Mouse (Mus musculus): ENCODE results near the gene Abhd16a.

The Abhd16a gene

DNA sequence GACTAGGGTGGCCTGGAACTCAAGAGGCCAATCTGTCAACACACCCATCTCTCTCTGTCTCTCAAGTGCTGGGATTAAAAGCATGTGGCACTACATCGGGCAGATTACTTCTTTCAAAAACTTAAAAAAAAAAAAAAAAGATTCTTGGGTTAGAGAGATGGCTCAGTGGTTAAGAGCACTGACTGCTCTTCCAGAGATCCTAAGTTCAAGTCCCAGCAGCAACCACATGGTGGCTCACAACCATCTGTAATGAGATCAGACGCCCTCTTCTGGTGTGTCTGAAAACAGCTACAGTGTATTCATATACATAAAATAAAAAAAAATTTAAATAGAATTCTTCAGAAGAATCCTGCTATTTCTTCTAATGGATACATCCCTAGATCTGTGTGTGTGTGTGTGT is 912 bp upstream of the Abhd16a start:
- no peak for DNase-seq

- DNase-seq, result peak; percentile 97
Observed at GRCm38 (mm10) chr17:35090166-35090932, 1.3 kb downstream of the Abhd16a start.

DNA sequence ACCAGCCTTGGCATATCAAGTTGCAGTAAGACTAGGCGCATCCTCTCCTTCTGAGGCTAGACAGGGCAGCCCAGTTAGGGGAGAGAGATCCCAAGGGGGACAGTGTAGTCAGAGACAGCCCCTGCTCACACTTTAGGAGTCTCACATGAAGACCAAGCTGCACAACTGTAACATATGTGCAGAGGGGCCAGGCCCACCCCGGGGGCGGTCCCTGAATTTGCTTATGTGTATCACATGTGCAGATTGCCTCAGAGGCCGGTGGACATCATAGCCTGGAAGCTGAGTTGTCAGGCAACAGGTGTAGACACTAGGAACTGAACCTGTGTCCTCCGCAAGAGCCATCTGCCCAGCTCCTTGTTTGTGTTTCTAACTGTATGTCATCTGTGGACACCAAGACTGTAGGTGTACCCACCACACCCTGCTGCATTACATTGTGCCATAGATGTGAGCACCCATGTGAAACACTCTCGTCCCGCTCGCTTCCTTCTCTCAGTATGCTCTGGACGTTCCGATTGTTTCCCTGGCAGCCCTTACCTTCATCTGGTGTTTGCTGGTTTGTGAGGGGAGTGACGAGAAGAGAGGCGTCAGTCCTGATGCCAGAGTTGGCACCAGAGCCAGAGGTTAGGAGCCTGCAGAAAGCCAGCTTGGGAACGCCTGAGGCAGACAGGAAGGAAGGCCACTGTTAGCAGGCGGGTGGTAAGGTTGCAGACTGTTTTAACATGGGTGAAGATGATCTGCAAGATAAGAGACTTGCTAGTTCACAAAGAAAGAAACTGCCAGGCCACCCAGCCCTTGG is 3.5 kb downstream of the Abhd16a start:
- DNase-seq, result no peak

DNA sequence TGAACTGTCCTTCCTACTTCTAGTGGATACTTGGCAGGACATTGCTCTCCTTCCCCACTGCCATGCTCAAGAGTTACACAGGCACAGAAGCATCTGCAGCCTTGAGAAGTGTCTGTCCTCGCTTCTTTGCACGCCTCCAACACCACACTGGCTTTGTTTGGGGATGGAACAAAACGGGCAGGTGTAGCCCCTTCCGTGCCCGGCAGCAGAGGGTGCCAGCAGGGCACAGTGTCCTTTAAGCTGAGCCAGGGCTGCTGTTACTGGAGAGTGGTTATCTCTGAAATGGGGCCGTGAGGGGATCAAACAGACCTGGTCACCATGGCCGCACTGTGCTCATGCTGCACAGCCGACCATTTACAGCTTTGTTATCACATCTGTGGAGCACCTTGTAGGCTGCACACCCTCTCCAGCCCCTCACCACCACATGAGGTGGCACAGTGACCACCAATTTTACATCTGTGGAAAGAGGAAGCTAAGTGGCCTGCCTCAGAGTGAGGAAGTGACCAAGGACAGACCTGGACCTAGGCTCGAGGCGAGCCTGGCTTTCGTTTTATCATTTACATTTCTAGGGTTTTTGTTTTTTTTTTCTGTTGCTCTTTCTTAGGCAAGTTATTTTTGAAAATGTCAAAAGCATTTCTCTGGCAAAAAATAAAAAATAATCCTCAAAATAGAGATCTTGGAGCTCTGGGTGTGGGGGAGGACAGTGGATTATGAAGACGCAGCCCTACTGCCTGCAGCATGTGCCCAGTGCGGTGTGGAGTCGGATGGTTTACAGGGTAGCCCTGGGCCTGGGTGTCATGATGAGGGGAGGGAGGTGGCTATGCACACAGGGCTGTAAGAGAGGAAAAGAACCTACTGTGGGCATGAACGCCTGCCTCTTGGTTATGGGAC is 5.7 kb downstream of the Abhd16a start:
- DNase-seq, result no peak

DNA sequence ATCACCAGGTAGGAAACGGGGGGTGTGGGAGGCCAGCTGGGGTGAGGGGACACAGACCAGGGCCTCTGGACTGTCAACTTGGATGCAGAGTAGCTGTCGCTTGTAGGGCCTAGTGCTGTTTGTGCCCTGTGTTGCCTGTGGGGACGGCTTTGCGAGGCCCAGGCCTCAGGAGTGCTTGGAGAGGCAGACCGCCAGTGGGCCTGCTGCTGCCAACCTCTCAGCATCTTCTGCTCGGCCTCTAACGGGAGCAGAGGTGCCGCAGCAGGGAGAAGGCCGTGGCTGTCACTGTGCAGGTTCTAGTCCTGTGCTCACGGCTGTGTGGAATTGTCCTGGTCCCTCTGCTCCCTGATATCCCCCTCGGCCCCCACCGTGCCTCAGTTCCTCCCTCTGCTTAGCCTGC is 7.5 kb downstream of the Abhd16a start:
- peak; percentile 64 for DNase-seq

- DNase-seq, result peak; percentile 80
Observed at GRCm38 (mm10) chr17:35097164-35097655, 8.1 kb downstream of the Abhd16a start.

DNA sequence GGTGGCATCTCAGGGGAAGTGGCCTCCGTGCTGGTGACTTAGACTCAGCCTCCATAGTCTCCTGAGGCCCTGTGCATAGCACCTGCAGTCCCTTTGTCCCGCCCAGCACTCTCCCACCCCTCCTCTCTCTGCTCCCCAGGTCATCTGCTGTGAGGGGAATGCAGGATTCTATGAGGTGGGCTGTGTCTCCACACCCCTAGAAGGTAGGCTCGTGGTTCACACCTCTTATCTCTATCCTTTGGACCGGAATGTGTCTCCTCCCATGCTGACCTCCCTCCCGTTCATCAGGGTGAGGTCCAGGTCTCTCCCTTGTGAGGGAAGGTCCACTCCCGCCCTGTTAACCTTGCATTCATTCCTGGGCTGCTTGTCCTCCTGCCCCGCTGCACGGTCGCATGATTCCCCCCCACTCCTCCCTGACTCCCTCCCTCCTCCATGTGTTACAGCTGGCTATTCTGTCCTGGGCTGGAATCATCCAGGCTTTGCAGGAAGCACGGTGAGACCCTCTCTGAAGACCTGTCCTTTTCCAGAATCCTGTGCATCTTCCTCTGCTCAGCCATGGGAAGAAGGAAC is 11.2 kb downstream of the Abhd16a start:
- DNase-seq, result no peak

- no peak for DNase-seq
Observed at GRCm38 (mm10) chr17:35101161-35101560, 12.1 kb downstream of the Abhd16a start.

GRCm38 (mm10) chr17:35102299-35102698 is 13.2 kb downstream of the Abhd16a start:
- DNase-seq, result no peak

GRCm38 (mm10) chr17:35103221-35103690 is 14.2 kb downstream of the Abhd16a start:
- DNase-seq, result no peak

GRCm38 (mm10) chr17:35104079-35104478 is 15.0 kb downstream of the Abhd16a start:
- DNase-seq, result no peak

GRCm38 (mm10) chr17:35104754-35105153 is 15.7 kb downstream of the Abhd16a start:
- no peak for DNase-seq

- peak; percentile 81 for DNase-seq
Observed at GRCm38 (mm10) chr17:35105740-35106389, 16.8 kb downstream of the Abhd16a start.

DNA sequence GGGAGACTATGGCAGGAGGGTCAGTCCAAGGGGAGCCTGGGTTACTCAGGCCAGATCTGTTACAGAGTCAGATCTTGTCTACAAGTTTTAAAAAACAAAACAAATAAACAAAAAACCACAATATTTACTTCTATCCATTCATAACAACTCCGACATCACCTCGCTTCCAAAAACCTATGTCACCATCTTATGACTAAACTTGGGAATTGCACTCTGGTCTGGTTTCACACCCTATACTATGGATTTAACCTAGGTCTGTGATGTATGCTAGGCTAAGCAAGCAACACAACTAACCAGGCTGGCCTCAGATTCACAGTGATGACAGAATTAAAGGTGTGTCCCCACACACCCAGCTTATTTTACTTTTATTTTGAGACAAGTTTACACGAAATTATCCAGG is 17.5 kb downstream of the Abhd16a start:
- no peak for DNase-seq

DNA sequence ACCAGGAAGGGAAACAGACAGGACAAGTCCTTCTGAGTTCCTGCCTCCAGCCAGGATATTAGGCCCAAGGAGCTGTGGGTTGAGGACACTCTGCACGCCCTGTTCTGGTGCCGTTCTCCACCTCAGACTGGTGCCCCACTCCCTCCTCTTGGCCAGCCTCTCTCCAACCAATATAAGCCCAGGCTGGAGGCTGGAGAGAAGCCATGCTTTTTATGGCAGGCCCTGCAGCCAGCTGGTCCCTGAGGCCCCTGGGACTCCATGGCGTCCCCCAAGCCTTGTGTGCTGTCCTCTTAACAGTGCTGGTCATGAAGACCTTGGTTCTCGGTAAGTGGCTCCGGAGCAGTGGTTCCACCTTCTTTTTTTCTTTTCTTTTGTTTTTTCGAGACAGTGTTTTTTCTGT is 19.0 kb downstream of the Abhd16a start, which contains the start of gene Ly6g5c:
Gene Ly6g5c (plus strand): TSS at position 183 of the 400 bp plus-strand sequence.
- DNase-seq, result peak; percentile 81

DNA sequence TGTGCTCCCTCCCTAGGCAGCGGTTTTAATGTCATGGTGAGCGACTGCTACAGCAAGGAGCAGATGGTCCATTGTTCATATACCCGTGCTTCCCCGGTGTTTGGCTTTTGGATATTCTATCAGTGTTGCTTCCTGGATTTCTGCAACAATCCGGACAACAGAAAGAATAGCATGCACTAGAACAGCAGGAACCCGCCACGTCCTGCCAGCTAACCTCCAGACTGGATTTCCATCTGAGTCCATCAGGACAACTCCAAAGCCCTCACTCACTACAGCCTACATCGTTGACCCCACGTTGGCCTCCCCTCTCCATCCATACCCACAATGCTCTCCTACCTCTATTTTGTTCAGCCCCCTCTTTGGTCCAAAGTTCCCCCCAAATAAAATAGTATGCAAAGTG is 22.7 kb downstream of the Abhd16a start:
- DNase-seq, result no peak

GRCm38 (mm10) chr17:35115046-35116019 is 26.3 kb downstream of the Abhd16a start, which contains the start of gene Ly6g5b:
Gene Ly6g5b, minus strand, starts transcription at chr17:35115428.
- no peak for DNase-seq

DNA sequence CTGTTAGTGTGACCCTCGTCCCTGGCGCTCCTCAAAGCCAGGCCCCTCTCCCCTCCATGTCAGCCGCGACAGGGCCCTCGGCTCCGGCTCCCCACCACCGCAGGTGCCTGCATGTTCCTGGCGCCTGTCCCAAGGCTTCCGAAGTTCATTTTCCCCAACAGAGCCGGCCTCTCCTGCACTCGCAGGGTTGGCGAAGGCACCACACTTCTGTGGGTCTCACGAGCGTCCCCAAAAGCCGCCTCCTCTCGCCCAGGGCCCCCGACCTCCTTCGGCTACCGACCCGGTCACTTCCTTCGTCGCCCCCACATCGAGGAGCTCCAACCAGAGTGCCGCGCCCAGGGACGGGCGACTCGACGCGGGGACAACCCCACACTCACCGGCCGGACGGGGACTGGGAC is 31.7 kb downstream of the Abhd16a start:
- peak; percentile 82 for DNase-seq

DNA sequence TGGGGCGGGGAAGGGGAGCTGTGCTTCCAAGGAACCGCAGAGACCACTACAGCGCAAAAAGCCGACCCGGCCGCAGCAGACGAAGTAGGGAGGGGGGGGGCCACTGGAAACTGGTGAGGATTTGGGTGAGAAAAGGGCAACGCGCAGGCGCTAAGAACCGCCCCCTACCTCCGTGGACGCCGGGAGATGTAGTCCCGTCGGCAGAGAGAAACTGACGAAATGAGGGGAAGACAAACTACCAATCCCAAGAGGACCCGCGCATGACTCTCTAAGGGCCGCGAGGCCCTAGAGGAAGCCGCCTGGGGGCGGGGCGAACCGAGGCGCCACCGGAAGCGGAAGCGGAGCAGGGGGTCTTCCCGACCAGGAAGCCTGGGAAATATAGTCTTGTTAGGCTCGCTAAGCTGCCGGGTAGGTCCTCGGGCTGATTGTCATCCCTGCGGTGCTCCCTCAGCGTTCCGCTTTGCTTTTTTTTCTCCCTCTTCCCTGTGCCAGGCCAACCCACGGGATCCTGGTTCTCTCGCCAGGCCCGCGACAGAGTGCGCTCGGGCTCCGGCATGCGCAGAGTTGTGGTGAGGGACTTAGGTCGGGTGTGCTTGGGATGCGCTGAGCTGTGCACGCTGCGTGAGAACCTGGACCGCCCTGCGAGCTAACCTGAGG is 32.2 kb downstream of the Abhd16a start, which contains the start of gene Gpank1:
Gene Gpank1 (plus strand): TSS at position 313 of the 657 bp plus-strand sequence.
- peak; percentile 99 for DNase-seq

- DNase-seq, result peak; percentile 86
Observed at GRCm38 (mm10) chr17:35121871-35122303, 32.8 kb downstream of the Abhd16a start, which contains the start of gene Csnk2b. Gene Csnk2b, minus strand, starts transcription at chr17:35122053.
